Mouse (Mus musculus) lung, embryonic 16.5 days (tissue): ENCODE results near the gene Blnk. TPM values are rescaled to one million over a fixed set of nuclear protein-coding genes. Genes with fewer than 3 reads are reported as not detected.

Experiments
- ATAC-seq: fragments of 200-750 bp; cut with Nextera tagmentation; 2 replicates; pipeline ENCODE4 v1.8.0; 2017; ENCODE audit warnings: low read depth, mild to moderate bottlenecking, moderate library complexity
- H3K27ac ChIP-seq: fragments of 300-500 bp; sonication (generic); 2 replicates; pipeline ENCODE4 v1.5.1; 2014; ENCODE audit warnings: mild to moderate bottlenecking, control low read depth, low read length
- H3K27me3 ChIP-seq: fragments of 300-500 bp; sonication (generic); 2 replicates; pipeline ENCODE4 v1.6.1; 2014; ENCODE audit warnings: low read depth, low read length, mixed read lengths; ENCODE audit not compliant: control insufficient read depth, insufficient read depth
- H3K36me3 ChIP-seq: fragments of 300-500 bp; sonication (generic); 2 replicates; pipeline ENCODE4 v1.6.1; 2014; ENCODE audit warnings: low read length; ENCODE audit not compliant: control insufficient read depth, insufficient read depth
- H3K4me1 ChIP-seq: fragments of 300-500 bp; sonication (generic); replicated peaks from 2 replicates; pipeline ENCODE4 v1.6.1; 2014; ENCODE audit warnings: low read length, mixed read lengths; ENCODE audit not compliant: control insufficient read depth, insufficient read depth
- H3K4me2 ChIP-seq: fragments of 300-500 bp; sonication (generic); 2 replicates; pipeline ENCODE4 v1.6.1; 2014; ENCODE audit warnings: low read depth, low read length, control low read depth
- H3K4me3 ChIP-seq: fragments of 300-500 bp; sonication (generic); 2 replicates; pipeline ENCODE4 v1.5.1; 2014; ENCODE audit warnings: mild to moderate bottlenecking, low read length, control low read depth
- H3K9ac ChIP-seq: fragments of 300-500 bp; sonication (generic); 2 replicates; pipeline ENCODE4 v1.6.1; 2014; ENCODE audit warnings: low read length, control low read depth
- H3K9me3 ChIP-seq: fragments of 300-500 bp; sonication (generic); 2 replicates; pipeline ENCODE4 v1.6.1; 2016; ENCODE audit warnings: low read length; ENCODE audit not compliant: control insufficient read depth
- WGBS: fragments of 180-500 bp; shearing (Covaris S2); extraction: QIAGEN DNeasy Blood & Tissue Kit; methylation state at CpG from one replicate; pipeline ENCODE4 v1.1.7; 2014; 5-methylcytosine and 5-hydroxymethylcytosine counted together
- polyA plus RNA-seq: library from polyadenylated mRNA; unstranded; fragments of >200 nt; fragmentation: Nextera tagmentation; extraction: Ambion mirVana; gene quantifications from 2 replicates; pipeline ENCODE4 v1.2.1, GENCODE M21; 2015

Blnk gene
- polyA plus RNA-seq, 1 experiment from 2014 or later = 0.64 TPM

DNA sequence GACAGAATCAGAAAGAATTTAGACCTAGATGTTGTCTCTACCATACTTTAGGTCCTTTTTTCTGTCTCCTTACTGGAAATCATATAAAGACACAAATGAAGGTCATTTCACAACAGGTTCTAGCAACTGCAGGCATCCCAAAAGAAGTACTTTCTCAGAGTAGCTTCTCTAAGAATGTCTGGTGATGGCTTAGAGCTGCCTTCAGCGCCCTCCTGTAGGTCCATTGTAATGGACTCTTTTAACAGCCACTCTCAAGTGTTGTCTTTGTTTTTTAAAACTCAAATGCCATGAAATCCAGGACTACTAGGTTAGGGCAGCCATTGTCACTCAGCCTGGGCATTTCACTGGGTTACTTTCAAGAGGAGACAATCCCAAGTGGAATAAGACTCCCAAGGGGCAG, 35.4 kb downstream of the Blnk start:
- no peak for ATAC-seq
- WGBS = 50% methylated on average over 1 of the region's 1 CpGs
- H3K27ac ChIP-seq = no peak overlapping the region

DNA sequence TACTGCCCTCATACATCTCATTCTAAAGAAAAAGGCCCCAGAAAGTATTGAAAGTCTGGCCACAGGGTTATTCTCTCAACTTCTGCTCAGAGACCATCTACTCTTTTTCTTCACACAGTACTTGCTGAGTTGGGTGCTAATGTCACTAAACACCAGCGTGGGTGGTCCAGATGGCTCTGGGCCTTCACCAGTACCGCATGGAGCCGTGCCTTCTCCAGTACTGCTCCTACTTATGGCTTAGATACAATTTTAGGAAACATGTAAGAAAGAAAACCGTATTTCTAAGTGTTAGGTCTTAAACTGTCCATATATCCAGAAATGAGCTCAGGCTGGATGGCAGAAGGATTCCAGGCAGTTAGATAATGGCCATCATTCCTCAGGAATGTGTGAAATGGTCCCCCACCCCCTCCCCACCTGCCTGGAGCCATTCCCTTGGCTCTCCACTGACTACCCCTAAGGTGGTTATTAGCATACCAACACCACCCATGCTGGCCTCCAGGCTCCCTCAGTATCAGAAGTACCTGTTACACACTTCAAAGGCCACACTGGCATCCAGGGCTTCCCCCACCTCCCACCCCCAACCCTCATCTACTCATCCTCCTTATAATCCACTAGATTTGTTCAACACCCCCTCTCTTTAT, 47.3 kb downstream of the Blnk start:
- no peaks in the 10 kb centered on the region for H3K36me3 ChIP-seq
- no peak for ATAC-seq
- no peak overlapping the region for H3K4me2 ChIP-seq
- no peaks in the 10 kb centered on the region for H3K27me3 ChIP-seq
- no peak overlapping the region for H3K4me3 ChIP-seq
- H3K4me1 ChIP-seq = no peaks in the 10 kb centered on the region
- H3K9me3 ChIP-seq = no peaks in the 10 kb centered on the region
- whole genome bisulfite sequencing = 77% methylated on average over 4 of the region's 4 CpGs
- H3K9ac ChIP-seq = no peak overlapping the region
- no peak overlapping the region for H3K27ac ChIP-seq

More for the DNA sequence above, 35.4 kb downstream of the Blnk start:
- no peak overlapping the region for H3K4me3 ChIP-seq
- no peak overlapping the region for H3K4me2 ChIP-seq
- no peak overlapping the region for H3K9ac ChIP-seq
- H3K9me3 ChIP-seq = no peaks in the 10 kb centered on the region
- no peaks in the 10 kb centered on the region for H3K27me3 ChIP-seq
- H3K36me3 ChIP-seq = no peaks in the 10 kb centered on the region
- H3K4me1 ChIP-seq = no peaks in the 10 kb centered on the region

GRCm38 (mm10) chr19:40943552-40943951, 50.8 kb downstream of the Blnk start:
- Histone ChIP-seq H3K9me3 (no peaks in the 10 kb centered on the region; the same call in 1 of the 2 replicates), H3K4me2 (no peak overlapping the region), H3K9ac (no peak overlapping the region), H3K4me3 (no peak overlapping the region), H3K27me3 (no peaks in the 10 kb centered on the region), H3K36me3 (no peaks in the 10 kb centered on the region), H3K27ac (no peak overlapping the region), H3K4me1 (no peaks in the 10 kb centered on the region)
- ATAC-seq = no peak
- WGBS = 76% methylated on average over 7 of the region's 7 CpGs

- Histone ChIP-seq H3K36me3 (no peaks in the 10 kb centered on the region), H3K4me3 (no peak overlapping the region), H3K4me2 (no peak overlapping the region), H3K27me3 (no peaks in the 10 kb centered on the region), H3K9ac (no peak overlapping the region), H3K9me3 (no peaks in the 10 kb centered on the region; the same call in 1 of the 2 replicates), H3K4me1 (no peaks in the 10 kb centered on the region), H3K27ac (no peak overlapping the region)
- 38% methylated on average over 5 of the region's 5 CpGs for WGBS
- ATAC-seq = no peak
Observed at GRCm38 (mm10) chr19:40936038-40936437, 58.3 kb downstream of the Blnk start.

DNA sequence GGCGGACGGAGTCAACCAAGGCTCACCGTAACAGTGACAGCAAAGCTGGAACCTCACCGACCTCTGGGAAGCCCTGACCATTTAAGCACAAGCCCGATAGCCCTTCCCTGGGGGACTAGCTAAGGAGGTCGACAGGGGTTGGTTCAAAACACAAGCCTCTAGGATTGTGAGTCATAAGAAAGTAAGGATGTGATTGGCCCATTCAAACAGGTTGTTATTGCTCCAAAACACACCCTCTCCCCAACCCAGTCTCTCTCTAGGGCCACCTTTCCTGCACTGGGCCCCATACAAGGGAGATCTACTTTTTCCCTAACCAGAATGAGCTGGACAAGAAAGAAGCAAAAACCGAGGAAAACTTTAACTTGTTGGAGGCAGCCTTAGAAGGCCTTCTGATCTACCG, 59.0 kb downstream of the Blnk start:
- H3K4me2 ChIP-seq = no peak overlapping the region
- no peak for ATAC-seq
- WGBS = 44% methylated on average over 8 of the region's 8 CpGs

GRCm38 (mm10) chr19:40931581-40932369, 62.6 kb downstream of the Blnk start:
- 56% methylated on average over 9 of the region's 9 CpGs for WGBS
- no peak for ATAC-seq

More for the DNA sequence above, 59.0 kb downstream of the Blnk start:
- Histone ChIP-seq H3K27me3 (no peaks in the 10 kb centered on the region), H3K4me3 (no peak overlapping the region), H3K9ac (no peak overlapping the region), H3K36me3 (no peaks in the 10 kb centered on the region), H3K9me3 (no peaks in the 10 kb centered on the region; the same call in 1 of the 2 replicates), H3K4me1 (no peaks in the 10 kb centered on the region), H3K27ac (no peak overlapping the region)

GRCm38 (mm10) chr19:40895393-40895703, 99.0 kb downstream of the Blnk start:
- ATAC-seq = no peak
- H3K27me3 ChIP-seq = peaks cover 13% of the 10 kb centered on the region
- peak overlapping the region; percentile 85 for H3K9ac ChIP-seq
- peak overlapping the region; percentile 73 for H3K4me3 ChIP-seq
- WGBS = 0% methylated on average over 6 of the region's 6 CpGs
- peaks cover 6% of the 10 kb centered on the region for H3K9me3 ChIP-seq
- no peaks in the 10 kb centered on the region for H3K36me3 ChIP-seq
- peak overlapping the region; percentile 84 for H3K27ac ChIP-seq
- H3K4me1 ChIP-seq = no peaks in the 10 kb centered on the region
- peak overlapping the region; percentile 80 for H3K4me2 ChIP-seq

More at GRCm38 (mm10) chr19:40931581-40932369, 62.6 kb downstream of the Blnk start:
- Histone ChIP-seq H3K9me3 (no peaks in the 10 kb centered on the region), H3K4me1 (no peaks in the 10 kb centered on the region), H3K4me2 (no peak overlapping the region), H3K27ac (no peak overlapping the region), H3K27me3 (no peaks in the 10 kb centered on the region), H3K4me3 (no peak overlapping the region), H3K9ac (no peak overlapping the region), H3K36me3 (no peaks in the 10 kb centered on the region)

DNA sequence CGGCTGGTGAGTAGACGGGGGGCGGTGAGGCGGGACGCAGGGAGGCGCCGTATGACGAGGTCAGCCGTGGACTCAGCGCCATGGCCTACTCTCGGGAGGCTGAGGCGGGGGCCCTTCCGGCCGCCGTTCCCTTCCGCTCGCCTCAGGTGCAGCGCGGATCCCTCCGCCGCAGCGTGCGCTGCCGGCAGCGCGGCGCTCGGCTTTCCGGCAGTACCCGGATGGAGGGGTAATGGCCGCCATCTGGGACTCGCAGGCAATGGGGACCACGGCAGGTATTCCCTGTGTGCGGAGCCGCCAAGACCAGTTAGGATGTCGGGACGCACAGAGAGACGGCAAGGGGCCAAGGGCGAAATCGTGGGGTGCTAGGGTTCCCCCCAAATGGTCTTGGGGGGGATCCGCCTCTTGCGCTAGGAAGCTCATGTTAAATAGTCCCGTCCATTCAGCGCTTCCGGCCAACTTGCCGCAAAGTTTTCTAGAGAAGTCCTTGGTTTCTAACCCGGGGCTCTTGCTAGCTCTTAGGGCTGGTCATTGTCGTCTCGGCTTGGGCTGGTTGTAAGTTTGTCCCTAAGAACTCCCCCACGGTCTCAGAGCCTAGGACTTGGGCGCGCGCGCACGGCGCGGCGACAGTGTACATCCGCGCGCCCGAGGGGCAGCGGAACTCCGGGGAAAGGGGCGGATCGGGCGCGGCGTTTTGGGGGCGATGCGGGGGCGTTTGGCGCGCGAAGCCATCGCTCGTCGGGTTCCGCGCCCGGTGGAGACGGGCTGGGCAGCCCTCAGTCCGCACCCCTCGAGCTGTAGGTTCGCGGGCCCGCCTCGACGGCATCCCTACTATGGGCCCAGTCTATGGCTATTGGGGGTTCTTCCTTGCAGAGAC, 99.6 kb downstream of the Blnk start, which contains the start of gene Zfp518a:
Zfp518a (plus strand) TSS at position 187 of the 874 bp plus-strand sequence.
- Histone ChIP-seq H3K27ac (peak within 1 kb of the TSS; percentile 84), H3K4me3 (peak within 1 kb of the TSS; percentile 73), H3K27me3 (peaks cover 13% of the 10 kb centered on the region), H3K4me2 (peak within 1 kb of the TSS; percentile 80), H3K36me3 (no peaks in the 10 kb centered on the region), H3K4me1 (no peaks in the 10 kb centered on the region), H3K9ac (peak within 1 kb of the TSS; percentile 85), H3K9me3 (peaks cover 6% of the 10 kb centered on the region)
- under 1% methylated on average over 87 of the region's 89 CpGs for WGBS
- peak; percentile 96 for ATAC-seq

GRCm38 (mm10) chr19:40894071-40894506, 100.2 kb downstream of the Blnk start:
- peaks cover 6% of the 10 kb centered on the region for H3K9me3 ChIP-seq
- peak overlapping the region; percentile 85 for H3K9ac ChIP-seq
- peaks cover 15% of the 10 kb centered on the region for H3K27me3 ChIP-seq
- 44% methylated on average over 21 of the region's 21 CpGs for WGBS
- no peaks in the 10 kb centered on the region for H3K36me3 ChIP-seq
- H3K4me1 ChIP-seq = no peaks in the 10 kb centered on the region
- H3K4me3 ChIP-seq = peak overlapping the region; percentile 73
- H3K4me2 ChIP-seq = peak overlapping the region; percentile 80
- peak; percentile 36; the same call in 1 of the 2 replicates for ATAC-seq
- H3K27ac ChIP-seq = peak overlapping the region; percentile 65
